Mouse (Mus musculus): ENCODE measurements around the gene Fastkd5.

DNA sequence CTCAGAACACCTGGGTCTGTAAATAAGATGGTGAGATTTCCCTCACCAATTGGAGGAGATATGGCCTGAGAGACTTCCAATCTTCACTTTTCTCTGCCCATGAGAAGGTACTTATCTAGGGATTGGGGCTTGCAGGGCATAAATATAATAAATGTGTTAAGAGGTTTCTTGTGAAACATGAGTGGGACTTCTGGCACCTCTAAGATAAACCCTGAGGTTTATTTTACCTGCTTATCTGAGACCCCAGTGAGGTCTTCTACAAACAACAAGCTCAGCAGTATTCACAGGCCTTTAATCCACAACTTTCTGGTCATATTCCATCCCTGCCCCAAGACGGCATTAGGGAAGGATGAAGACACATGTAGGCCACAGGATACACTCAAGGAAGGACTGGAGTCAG lies 23.9 kb upstream of the Fastkd5 start:
- TF ChIP-seq CTCF (IDR thresholded peaks at IDR 0.05; ENCODE audit: borderline replicate concordance, extremely low read depth, insufficient read depth, insufficient read length) = no peak
- TF ChIP-seq POLR2A (IDR thresholded peaks at IDR 0.05; ENCODE audit: borderline replicate concordance, extremely low read depth, insufficient read depth, insufficient read length, poor library complexity, severe bottlenecking) = no peak
